9 mouse cellular contexts compared by ENCODE assay signal in genomic region chr10:12615723-12616122, GRCm38 (mm10).
DNase-seq lines count a peak whose midpoint lies in the region; ATAC-seq and TF ChIP-seq lines count a peak whose summit lies in the region.
"Had no signal": no experiment of that assay in that cellular context is flagged by ENCODE, and none has a peak within 500 bp of the region (broad histone marks: within the 10 kb centered on the region; RNA-seq: fewer than 3 reads in every experiment).

No protein-coding gene starts in this region.

- H3K4me3 ChIP-seq in lung, embryonic 14.5 days (ENCODE audit: low read depth, low read length) = no peak overlapping the region

- peak; percentile 44 for TF ChIP-seq CTCF in lung, embryonic 14.5 days (IDR thresholded peaks at IDR 0.05; ENCODE audit: low read depth)

- no peak overlapping the region for H3K9ac ChIP-seq in lung, embryonic 14.5 days

- H3K27ac ChIP-seq in lung, embryonic 14.5 days (ENCODE audit: low read depth) = no peak overlapping the region

- peak; percentile 28 to 34 for DNase-seq in cerebellum, postnatal 14 days
- DNase-seq in cerebellum, adult 8-10 months = no peak
- DNase-seq in lung, embryonic 14.5 days = peak; percentile 35
- no peak for DNase-seq in lung, postnatal 14 days
- DNase-seq in embryo, embryonic 9.5 days (ENCODE audit: extremely low spot score) = peak; percentile 50
- peak; percentile 68 for DNase-seq in retina, embryonic 14.5 days (ENCODE audit: low spot score)
- no peak for DNase-seq in heart, adult 18-20 months
- DNase-seq in B cell, adult 2 months = no peak
- DNase-seq: left cerebral cortex, postnatal 4 days had no signal

- no peaks in the 10 kb centered on the region for H3K27me3 ChIP-seq in lung, embryonic 14.5 days (ENCODE audit: insufficient read depth, low read length)

- 0 out of 2 replicates have a peak, but pooled peaks cover 2% of the 10 kb centered on the region for H3K36me3 ChIP-seq in lung, embryonic 14.5 days (ENCODE audit: insufficient read depth)

- no peaks in the 10 kb centered on the region for H3K4me1 ChIP-seq in lung, embryonic 14.5 days (ENCODE audit: insufficient read depth)

- no peaks in the 10 kb centered on the region for H3K9me3 ChIP-seq in lung, embryonic 14.5 days (ENCODE audit: low read depth, low read length)

- WGBS in lung, embryonic 14.5 days = 57% methylated on average over 3 of the region's 3 CpGs

- no peak overlapping the region for H3K4me2 ChIP-seq in lung, embryonic 14.5 days

- ATAC-seq in lung, embryonic 14.5 days (ENCODE audit: insufficient read depth) = no peak

Comparison
In these comparisons a context has a peak if more than half of its experiments do, and no peak if none do; other contexts are left out.
1. DNase-seq: peak in cerebellum, postnatal 14 days (2 of 2), lung, embryonic 14.5 days (single experiment), embryo, embryonic 9.5 days (single experiment) and retina, embryonic 14.5 days (single experiment); none in cerebellum, adult 8-10 months (single experiment), lung, postnatal 14 days (single experiment), heart, adult 18-20 months (0 of 2) and B cell, adult 2 months (0 of 2).